Mouse (Mus musculus) small intestine, adult 2 months (tissue): ENCODE data around the gene Fscn1. TPM values are rescaled to one million over a fixed set of nuclear protein-coding genes. Genes with fewer than 3 reads are reported as not detected.
A peak's percentile ranks its signal among the peaks of the same experiment; 100 is the strongest.

ENCODE experiments used
- H3K27ac ChIP-seq: fragments of 200-500 bp; 2 replicates; pipeline ENCODE4 v1.5.1; 2012; ENCODE audit warnings: low read depth, low read length, control low read depth, inconsistent platforms; ENCODE audit not compliant: insufficient read depth
- H3K27me3 ChIP-seq: fragments of 200-500 bp; 2 replicates; pipeline ENCODE4 v1.6.1; 2012; ENCODE audit warnings: mild to moderate bottlenecking, moderate library complexity, low read length, inconsistent platforms; ENCODE audit not compliant: control insufficient read depth, insufficient read depth
- H3K36me3 ChIP-seq: fragments of 200-500 bp; 2 replicates; pipeline ENCODE4 v1.6.1; 2012; ENCODE audit warnings: mild to moderate bottlenecking, low read length, control low read depth, inconsistent platforms; ENCODE audit not compliant: control insufficient read depth, insufficient read depth
- H3K4me1 ChIP-seq: fragments of 200-500 bp; 2 replicates; pipeline ENCODE4 v1.6.1; 2012; ENCODE audit warnings: low read length, inconsistent platforms, mixed read lengths; ENCODE audit not compliant: control insufficient read depth, insufficient read depth, insufficient read length
- H3K4me3 ChIP-seq: fragments of 200-500 bp; 2 replicates; pipeline ENCODE4 v1.5.1; 2012; ENCODE audit warnings: low read depth, mild to moderate bottlenecking, control low read depth, inconsistent platforms, low read length, moderate library complexity
- CTCF ChIP-seq: fragments of 200-500 bp; IDR thresholded peaks from 2 replicates; pipeline ENCODE4 v1.5.1; 2012; ENCODE audit warnings: low read depth, mild to moderate bottlenecking, control low read depth, inconsistent platforms, low read length, moderate library complexity, mixed read lengths; ENCODE audit not compliant: insufficient replicate concordance, insufficient read length; ENCODE audit errors: extremely low read depth
- POLR2A ChIP-seq: fragments of 200-500 bp; IDR thresholded peaks from 2 replicates; pipeline ENCODE4 v1.6.1; 2012; ENCODE audit warnings: low read depth, mild to moderate bottlenecking, control low read depth, inconsistent platforms, low read length, moderate library complexity
- WGBS: fragments of 180-500 bp; shearing (Covaris S2); methylation state at CpG from one replicate; pipeline ENCODE4 v1.1.7; 2018; 5-methylcytosine and 5-hydroxymethylcytosine counted together
- polyA plus RNA-seq: library from polyadenylated mRNA; depleted of rRNA; stranded (reverse); fragments of >200 nt; gene quantifications from 2 replicates; pipeline ENCODE4 v1.2.3, GENCODE M21; 2012; rRNA removed

Gene Fscn1
- 12.3 and 15.0 TPM in 2 replicates for polyA plus RNA-seq

- 12% methylated on average over 44 of the region's 44 CpGs for WGBS
Measured at GRCm38 (mm10) chr5:142959576-142960556, at the start of gene Fscn1. Gene Fscn1, plus strand, starts transcription at chr5:142960343.

GRCm38 (mm10) chr5:142911629-142912028 lies 48.5 kb upstream of the Fscn1 start:
- TF ChIP-seq POLR2A (no peak), CTCF (no peak)
- Histone ChIP-seq H3K27ac (peak overlapping the region; percentile 93), H3K36me3 (no peaks in the 10 kb centered on the region), H3K27me3 (no peaks in the 10 kb centered on the region), H3K4me3 (no peak overlapping the region), H3K4me1 (peaks cover 47% of the 10 kb centered on the region; the same call in 1 of the 2 replicates)
- WGBS = 61% methylated on average over 2 of the region's 2 CpGs

More at GRCm38 (mm10) chr5:142959576-142960556, at the start of gene Fscn1:
- H3K27ac ChIP-seq = peak within 1 kb of the TSS; percentile 6; the same call in 1 of the 2 replicates
- peaks cover 37% of the 10 kb centered on the region for H3K27me3 ChIP-seq
- H3K4me3 ChIP-seq = peak within 1 kb of the TSS; percentile 60
- TF ChIP-seq CTCF (peak; percentile 1; the same call in 1 of the 2 replicates), POLR2A (peak; percentile 70; the same call in 1 of the 2 replicates)
- no peaks in the 10 kb centered on the region for H3K36me3 ChIP-seq
- H3K4me1 ChIP-seq = peaks cover 13% of the 10 kb centered on the region

GRCm38 (mm10) chr5:142912320-142912719 lies 47.8 kb upstream of the Fscn1 start:
- peaks cover 43% of the 10 kb centered on the region; the same call in 1 of the 2 replicates for H3K4me1 ChIP-seq
- no peaks in the 10 kb centered on the region for H3K27me3 ChIP-seq
- no peak for TF ChIP-seq POLR2A
- no peak for TF ChIP-seq CTCF
- no peak overlapping the region for H3K4me3 ChIP-seq
- H3K27ac ChIP-seq = peak overlapping the region; percentile 93
- no peaks in the 10 kb centered on the region for H3K36me3 ChIP-seq
- WGBS = 75% methylated on average over 3 of the region's 3 CpGs

- Histone ChIP-seq H3K27me3 (no peaks in the 10 kb centered on the region), H3K27ac (peak overlapping the region; percentile 93), H3K4me1 (peaks cover 41% of the 10 kb centered on the region; the same call in 1 of the 2 replicates), H3K4me3 (no peak overlapping the region), H3K36me3 (no peaks in the 10 kb centered on the region)
- TF ChIP-seq CTCF (no peak), POLR2A (no peak)
- 50% methylated on average over 4 of the region's 4 CpGs for WGBS
Measured at GRCm38 (mm10) chr5:142912739-142913138, 47.4 kb upstream of the Fscn1 start.

GRCm38 (mm10) chr5:142915231-142915630 lies 44.9 kb upstream of the Fscn1 start:
- 0 out of 2 replicates have a peak overlapping the region, but pooled peaks have one; percentile 2 for H3K27ac ChIP-seq
- peaks cover 25% of the 10 kb centered on the region for H3K4me1 ChIP-seq
- no peak overlapping the region for H3K4me3 ChIP-seq
- H3K27me3 ChIP-seq = no peaks in the 10 kb centered on the region
- H3K36me3 ChIP-seq = no peaks in the 10 kb centered on the region
- WGBS = 32% methylated on average over 11 of the region's 11 CpGs
- no peak for TF ChIP-seq POLR2A
- TF ChIP-seq CTCF = no peak

GRCm38 (mm10) chr5:142916593-142916992 lies 43.5 kb upstream of the Fscn1 start:
- Histone ChIP-seq H3K27me3 (no peaks in the 10 kb centered on the region), H3K4me3 (no peak overlapping the region), H3K36me3 (no peaks in the 10 kb centered on the region), H3K4me1 (peaks cover 27% of the 10 kb centered on the region), H3K27ac (no peak overlapping the region)
- TF ChIP-seq CTCF (no peak), POLR2A (no peak)
- WGBS = 87% methylated on average over 7 of the region's 7 CpGs

- peaks cover 26% of the 10 kb centered on the region for H3K4me1 ChIP-seq
- TF ChIP-seq CTCF = no peak
- no peak for TF ChIP-seq POLR2A
- no peak overlapping the region for H3K27ac ChIP-seq
- H3K27me3 ChIP-seq = no peaks in the 10 kb centered on the region
- no peak overlapping the region for H3K4me3 ChIP-seq
- 93% methylated on average over 8 of the region's 8 CpGs for WGBS
- H3K36me3 ChIP-seq = no peaks in the 10 kb centered on the region
Measured at GRCm38 (mm10) chr5:142917402-142917801, 42.7 kb upstream of the Fscn1 start.
